Mouse (Mus musculus) right cerebral cortex, adult 2 months (tissue): Measurements from ENCODE around the gene Rabgap1l.

Experiments used
- DNase-seq, 2 experiments: peaks; one replicate each; pipeline ENCODE4 v3.0.0; 2021 to 2022; ENCODE audit warnings: low spot score in 2 of 2

The Rabgap1l gene

GRCm38 (mm10) chr1:160318057-160318725 lies 474.8 kb downstream of the Rabgap1l start:
- DNase-seq: no peak

GRCm38 (mm10) chr1:160316239-160316638 lies 476.8 kb downstream of the Rabgap1l start:
- DNase-seq: no peak

- no peak for DNase-seq
Observed at GRCm38 (mm10) chr1:160312658-160313057, 480.4 kb downstream of the Rabgap1l start.

- DNase-seq: no peak
Observed at GRCm38 (mm10) chr1:160311861-160312260, 481.1 kb downstream of the Rabgap1l start.

GRCm38 (mm10) chr1:160309951-160310350 lies 483.1 kb downstream of the Rabgap1l start:
- no peak for DNase-seq

- DNase-seq: no peak
Observed at GRCm38 (mm10) chr1:160308996-160309395, 484.0 kb downstream of the Rabgap1l start.

GRCm38 (mm10) chr1:160308498-160308897 lies 484.5 kb downstream of the Rabgap1l start:
- DNase-seq: no peak

GRCm38 (mm10) chr1:160306866-160307616 lies 486.0 kb downstream of the Rabgap1l start:
- no peak for DNase-seq

- DNase-seq: no peak
Observed at GRCm38 (mm10) chr1:160306336-160306735, 486.7 kb downstream of the Rabgap1l start.

GRCm38 (mm10) chr1:160305826-160306225 lies 487.2 kb downstream of the Rabgap1l start:
- no peak for DNase-seq

- no peak for DNase-seq
Observed at GRCm38 (mm10) chr1:160304969-160305498, 488.0 kb downstream of the Rabgap1l start.

GRCm38 (mm10) chr1:160302268-160302667 lies 490.7 kb downstream of the Rabgap1l start:
- DNase-seq: no peak

- no peak for DNase-seq
Observed at GRCm38 (mm10) chr1:160301156-160301555, 491.9 kb downstream of the Rabgap1l start.

GRCm38 (mm10) chr1:160300704-160301103 lies 492.3 kb downstream of the Rabgap1l start:
- no peak for DNase-seq

- no peak for DNase-seq
Observed at GRCm38 (mm10) chr1:160299979-160300378, 493.0 kb downstream of the Rabgap1l start.

- no peak for DNase-seq
Observed at GRCm38 (mm10) chr1:160298893-160299292, 494.1 kb downstream of the Rabgap1l start.

- no peak for DNase-seq
Observed at GRCm38 (mm10) chr1:160297701-160298100, 495.3 kb downstream of the Rabgap1l start.

GRCm38 (mm10) chr1:160295323-160295722 lies 497.7 kb downstream of the Rabgap1l start:
- DNase-seq: no peak

GRCm38 (mm10) chr1:160293488-160293887 lies 499.5 kb downstream of the Rabgap1l start:
- DNase-seq: no peak

GRCm38 (mm10) chr1:160292058-160292457 lies 501.0 kb downstream of the Rabgap1l start:
- DNase-seq: peak; percentile 35 to 45

- no peak for DNase-seq
Observed at GRCm38 (mm10) chr1:160290242-160290641, 502.8 kb downstream of the Rabgap1l start.

GRCm38 (mm10) chr1:160287058-160287645 lies 505.9 kb downstream of the Rabgap1l start:
- DNase-seq: no peak
